Mouse (Mus musculus) bone marrow macrophage, adult 2 months (primary cell): ENCODE results near the gene Wasl.

Source experiments
- CTCF ChIP-seq: IDR thresholded peaks from 2 replicates; pipeline ENCODE4 v1.5.1; 2012; ENCODE audit warnings: low read depth, mild to moderate bottlenecking, low read length, moderate library complexity
- POLR2A ChIP-seq: IDR thresholded peaks from 2 replicates; pipeline ENCODE4 v1.6.1; 2012; ENCODE audit warnings: mild to moderate bottlenecking, low read depth, low read length, borderline replicate concordance

DNA sequence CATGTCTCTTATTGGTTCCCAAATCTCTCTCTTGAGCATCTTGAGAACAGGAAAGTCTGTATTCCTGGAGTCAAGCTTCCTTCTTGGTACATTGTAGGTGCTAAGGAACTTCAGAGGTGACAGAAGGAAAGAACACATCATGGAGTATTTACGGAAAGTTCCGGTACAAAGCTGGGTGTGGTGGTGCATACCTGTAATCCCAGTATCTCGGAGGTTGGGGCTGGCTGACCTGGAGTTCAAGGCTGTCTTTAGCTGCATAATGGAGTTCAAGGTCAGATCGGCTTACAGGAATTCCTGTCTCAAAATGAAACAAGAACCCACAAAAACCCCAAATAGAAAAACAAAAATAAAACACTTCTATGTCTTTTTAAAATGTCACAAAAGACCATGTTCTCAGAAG is 31.3 kb upstream of the Wasl start:
- no peak for TF ChIP-seq POLR2A
- TF ChIP-seq CTCF: no peak
